Mouse (Mus musculus): ENCODE measurements at regions not wholly inside any gene's neighbourhood (a gene's known extent, or its start where the extent isn't known, plus 50 kb on each side); places are given as distances from the start of the nearest gene placed in this dataset.

- Histone ChIP-seq H3K27me3 (replicated peaks; ENCODE audit: control insufficient read depth, insufficient read depth, low read length) (no peaks in the 10 kb centered on the region; the same call in 1 of the 2 replicates), H3K4me3 (ENCODE audit: low read depth, low read length) (no peak overlapping the region), H3K36me3 (ENCODE audit: control insufficient read depth, insufficient read depth, low read length) (no peaks in the 10 kb centered on the region), H3K9ac (ENCODE audit: low read depth, low read length) (no peak overlapping the region), H3K9me3 (ENCODE audit: control insufficient read depth, low read length) (no peaks in the 10 kb centered on the region), H3K27ac (ENCODE audit: low read depth, low read length) (no peak overlapping the region), H3K4me1 (replicated peaks; ENCODE audit: control insufficient read depth, insufficient read depth, low read length) (no peaks in the 10 kb centered on the region; the same call in 1 of the 2 replicates), H3K4me2 (no peak overlapping the region)
- WGBS, result 82% methylated on average over 30 of the region's 30 CpGs
- DNase-seq (ENCODE audit: low spot score) (no peak), ATAC-seq (replicated peaks; ENCODE audit: low FRiP score) (no peak)
These were observed 212.4 kb downstream of the Srbd1 start for GRCm38 (mm10) chr17:85932360-85933132.

- Histone ChIP-seq H3K9ac (ENCODE audit: low read depth, low read length) (no peak overlapping the region), H3K4me3 (ENCODE audit: low read depth, low read length) (no peak overlapping the region), H3K4me1 (replicated peaks; ENCODE audit: control insufficient read depth, insufficient read depth, low read length) (no peaks in the 10 kb centered on the region; the same call in 1 of the 2 replicates), H3K27ac (ENCODE audit: low read depth, low read length) (no peak overlapping the region), H3K4me2 (no peak overlapping the region), H3K27me3 (replicated peaks; ENCODE audit: control insufficient read depth, insufficient read depth, low read length) (no peaks in the 10 kb centered on the region; the same call in 1 of the 2 replicates), H3K9me3 (ENCODE audit: control insufficient read depth, low read length) (no peaks in the 10 kb centered on the region), H3K36me3 (ENCODE audit: control insufficient read depth, insufficient read depth, low read length) (no peaks in the 10 kb centered on the region)
- ATAC-seq (replicated peaks; ENCODE audit: low FRiP score) (no peak), DNase-seq (ENCODE audit: low spot score) (no peak)
- 78% methylated on average over 10 of the region's 10 CpGs for WGBS
These were observed 213.0 kb downstream of the Srbd1 start for GRCm38 (mm10) chr17:85931955-85932354.

GRCm38 (mm10) chr17:85930789-85931188, 214.2 kb downstream of the Srbd1 start:
- Histone ChIP-seq H3K9ac (ENCODE audit: low read depth, low read length) (no peak overlapping the region), H3K9me3 (ENCODE audit: control insufficient read depth, low read length) (no peaks in the 10 kb centered on the region), H3K4me1 (replicated peaks; ENCODE audit: control insufficient read depth, insufficient read depth, low read length) (no peaks in the 10 kb centered on the region; the same call in 1 of the 2 replicates), H3K27ac (ENCODE audit: low read depth, low read length) (no peak overlapping the region), H3K36me3 (ENCODE audit: control insufficient read depth, insufficient read depth, low read length) (no peaks in the 10 kb centered on the region), H3K27me3 (replicated peaks; ENCODE audit: control insufficient read depth, insufficient read depth, low read length) (no peaks in the 10 kb centered on the region; the same call in 1 of the 2 replicates), H3K4me2 (no peak overlapping the region), H3K4me3 (ENCODE audit: low read depth, low read length) (no peak overlapping the region)
- ATAC-seq (replicated peaks; ENCODE audit: low FRiP score) (no peak), DNase-seq (ENCODE audit: low spot score) (no peak)
- 67% methylated on average over 5 of the region's 5 CpGs for WGBS

GRCm38 (mm10) chr17:85930331-85930730, 214.6 kb downstream of the Srbd1 start:
- Histone ChIP-seq H3K4me1 (replicated peaks; ENCODE audit: control insufficient read depth, insufficient read depth, low read length) (no peaks in the 10 kb centered on the region; the same call in 1 of the 2 replicates), H3K4me2 (no peak overlapping the region), H3K27me3 (replicated peaks; ENCODE audit: control insufficient read depth, insufficient read depth, low read length) (no peaks in the 10 kb centered on the region; the same call in 1 of the 2 replicates), H3K9me3 (ENCODE audit: control insufficient read depth, low read length) (no peaks in the 10 kb centered on the region), H3K36me3 (ENCODE audit: control insufficient read depth, insufficient read depth, low read length) (no peaks in the 10 kb centered on the region), H3K9ac (ENCODE audit: low read depth, low read length) (no peak overlapping the region), H3K4me3 (ENCODE audit: low read depth, low read length) (no peak overlapping the region), H3K27ac (ENCODE audit: low read depth, low read length) (no peak overlapping the region)
- ATAC-seq (replicated peaks; ENCODE audit: low FRiP score) (no peak), DNase-seq (ENCODE audit: low spot score) (no peak)
- 81% methylated on average over 3 of the region's 3 CpGs for WGBS

- H3K4me2 ChIP-seq, result no peak overlapping the region
- H3K4me1 ChIP-seq (replicated peaks; ENCODE audit: control insufficient read depth, insufficient read depth, low read length), result no peaks in the 10 kb centered on the region; the same call in 1 of the 2 replicates
- ATAC-seq (replicated peaks; ENCODE audit: low FRiP score) (no peak), DNase-seq (ENCODE audit: low spot score) (no peak)
- no peak overlapping the region for H3K9ac ChIP-seq (ENCODE audit: low read depth, low read length)
- no peak overlapping the region for H3K4me3 ChIP-seq (ENCODE audit: low read depth, low read length)
- no peaks in the 10 kb centered on the region for H3K9me3 ChIP-seq (ENCODE audit: control insufficient read depth, low read length)
- H3K27me3 ChIP-seq (replicated peaks; ENCODE audit: control insufficient read depth, insufficient read depth, low read length), result no peaks in the 10 kb centered on the region; the same call in 1 of the 2 replicates
- H3K27ac ChIP-seq (ENCODE audit: low read depth, low read length), result no peak overlapping the region
- WGBS, result 74% methylated on average over 12 of the region's 12 CpGs
- H3K36me3 ChIP-seq (ENCODE audit: control insufficient read depth, insufficient read depth, low read length), result no peaks in the 10 kb centered on the region
These were observed 215.2 kb downstream of the Srbd1 start for GRCm38 (mm10) chr17:85929699-85930286.

GRCm38 (mm10) chr17:85928543-85928942, 216.4 kb downstream of the Srbd1 start:
- DNase-seq (ENCODE audit: low spot score) (no peak), ATAC-seq (replicated peaks; ENCODE audit: low FRiP score) (peak; percentile 83)
- Histone ChIP-seq H3K36me3 (ENCODE audit: control insufficient read depth, insufficient read depth, low read length) (no peaks in the 10 kb centered on the region), H3K9me3 (ENCODE audit: control insufficient read depth, low read length) (no peaks in the 10 kb centered on the region), H3K4me3 (ENCODE audit: low read depth, low read length) (no peak overlapping the region), H3K9ac (ENCODE audit: low read depth, low read length) (0 out of 2 replicates have a peak overlapping the region, but pooled peaks have one; percentile 37), H3K4me1 (replicated peaks; ENCODE audit: control insufficient read depth, insufficient read depth, low read length) (no peaks in the 10 kb centered on the region; the same call in 1 of the 2 replicates), H3K27ac (ENCODE audit: low read depth, low read length) (peak overlapping the region; percentile 66; the same call in 1 of the 2 replicates), H3K4me2 (no peak overlapping the region; the same call in 1 of the 2 replicates), H3K27me3 (replicated peaks; ENCODE audit: control insufficient read depth, insufficient read depth, low read length) (no peaks in the 10 kb centered on the region; the same call in 1 of the 2 replicates)
- WGBS, result 35% methylated on average over 2 of the region's 2 CpGs

- WGBS, result 69% methylated on average over 9 of the region's 9 CpGs
These were observed 217.7 kb downstream of the Srbd1 start for GRCm38 (mm10) chr17:85927261-85927660.

GRCm38 (mm10) chr17:85926044-85926443, 218.9 kb downstream of the Srbd1 start:
- Histone ChIP-seq H3K27me3 (replicated peaks; ENCODE audit: control insufficient read depth, insufficient read depth, low read length) (no peaks in the 10 kb centered on the region; the same call in 1 of the 2 replicates), H3K9me3 (ENCODE audit: control insufficient read depth, low read length) (no peaks in the 10 kb centered on the region)
- 88% methylated on average over 4 of the region's 4 CpGs for WGBS

More at GRCm38 (mm10) chr17:85927261-85927660, 217.7 kb downstream of the Srbd1 start:
- no peak overlapping the region for H3K27ac ChIP-seq (ENCODE audit: low read depth, low read length)
- H3K4me1 ChIP-seq (replicated peaks; ENCODE audit: control insufficient read depth, insufficient read depth, low read length), result peaks cover under 1% of the 10 kb centered on the region; the same call in 1 of the 2 replicates
- peak overlapping the region; percentile 47 for H3K4me2 ChIP-seq
- no peaks in the 10 kb centered on the region; the same call in 1 of the 2 replicates for H3K27me3 ChIP-seq (replicated peaks; ENCODE audit: control insufficient read depth, insufficient read depth, low read length)
- no peaks in the 10 kb centered on the region for H3K9me3 ChIP-seq (ENCODE audit: control insufficient read depth, low read length)
- no peak for DNase-seq (ENCODE audit: low spot score)
- ATAC-seq (replicated peaks; ENCODE audit: low FRiP score), result no peak
- no peaks in the 10 kb centered on the region for H3K36me3 ChIP-seq (ENCODE audit: control insufficient read depth, insufficient read depth, low read length)
- H3K9ac ChIP-seq (ENCODE audit: low read depth, low read length), result no peak overlapping the region
- H3K4me3 ChIP-seq (ENCODE audit: low read depth, low read length), result peak overlapping the region; percentile 25; the same call in 1 of the 2 replicates

More at GRCm38 (mm10) chr17:85926044-85926443, 218.9 kb downstream of the Srbd1 start:
- Histone ChIP-seq H3K9ac (ENCODE audit: low read depth, low read length) (no peak overlapping the region), H3K4me1 (replicated peaks; ENCODE audit: control insufficient read depth, insufficient read depth, low read length) (0 out of 2 replicates have a peak, but pooled peaks cover 2% of the 10 kb centered on the region), H3K36me3 (ENCODE audit: control insufficient read depth, insufficient read depth, low read length) (no peaks in the 10 kb centered on the region), H3K4me2 (no peak overlapping the region), H3K27ac (ENCODE audit: low read depth, low read length) (no peak overlapping the region), H3K4me3 (ENCODE audit: low read depth, low read length) (no peak overlapping the region)
- no peak for DNase-seq (ENCODE audit: low spot score)
- no peak for ATAC-seq (replicated peaks; ENCODE audit: low FRiP score)
